Mouse (Mus musculus) neural tube, embryonic 15.5 days (tissue): Measurements from ENCODE around the gene Arhgef28. TPM values are rescaled to one million over a fixed set of nuclear protein-coding genes. Genes with fewer than 3 reads are reported as not detected.
A peak's percentile ranks its signal among the peaks of the same experiment; 100 is the strongest.

Source experiments
- ATAC-seq: fragments of 200-750 bp; cut with Nextera tagmentation; 2 replicates; pipeline ENCODE4 v1.8.0; 2017; ENCODE audit warnings: mild to moderate bottlenecking, moderate TSS enrichment, moderate library complexity; ENCODE audit not compliant: low FRiP score
- H3K27ac ChIP-seq: fragments of 300-500 bp; sonication (generic); replicated peaks from 2 replicates; pipeline ENCODE4 v1.5.1; 2015; ENCODE audit warnings: mild to moderate bottlenecking, inconsistent platforms
- H3K27me3 ChIP-seq: fragments of 300-500 bp; sonication (generic); replicated peaks from 2 replicates; pipeline ENCODE4 v1.6.1; 2015; ENCODE audit warnings: inconsistent platforms
- H3K36me3 ChIP-seq: fragments of 300-500 bp; sonication (generic); 2 replicates; pipeline ENCODE4 v1.6.1; 2015; ENCODE audit warnings: inconsistent platforms
- H3K4me1 ChIP-seq: fragments of 300-500 bp; sonication (generic); 2 replicates; pipeline ENCODE4 v1.6.1; 2015; ENCODE audit warnings: inconsistent platforms
- H3K4me2 ChIP-seq: fragments of 300-500 bp; sonication (generic); 2 replicates; pipeline ENCODE4 v1.6.1; 2015; ENCODE audit warnings: inconsistent platforms, mild to moderate bottlenecking, moderate library complexity
- H3K4me3 ChIP-seq: fragments of 300-500 bp; sonication (generic); replicated peaks from 2 replicates; pipeline ENCODE4 v1.5.1; 2015; ENCODE audit warnings: mild to moderate bottlenecking, inconsistent platforms
- H3K9ac ChIP-seq: fragments of 300-500 bp; sonication (generic); replicated peaks from 2 replicates; pipeline ENCODE4 v1.6.1; 2015; ENCODE audit warnings: mild to moderate bottlenecking, inconsistent platforms
- H3K9me3 ChIP-seq: fragments of 300-500 bp; sonication (generic); replicated peaks from 2 replicates; pipeline ENCODE4 v1.6.1; 2016; ENCODE audit warnings: inconsistent platforms
- WGBS: fragments of 180-500 bp; shearing (Covaris S2); methylation state at CpG from one replicate; pipeline ENCODE4 v1.1.7; 2015; ENCODE audit warnings: mixed read lengths; 5-methylcytosine and 5-hydroxymethylcytosine counted together
- polyA plus RNA-seq: library from polyadenylated mRNA; unstranded; fragments of >200 nt; fragmentation: Nextera tagmentation; extraction: Ambion mirVana; gene quantifications from 2 replicates; pipeline ENCODE4 v1.2.1, GENCODE M21; 2015

Arhgef28 gene
- polyA plus RNA-seq, 1 experiment from 2014 or later, result 31.0 TPM

GRCm38 (mm10) chr13:98008588-98008987, 197.7 kb downstream of the Arhgef28 start:
- Histone ChIP-seq H3K27ac (no peak overlapping the region), H3K4me3 (no peak overlapping the region), H3K9me3 (no peaks in the 10 kb centered on the region), H3K27me3 (no peaks in the 10 kb centered on the region), H3K36me3 (no peaks in the 10 kb centered on the region), H3K4me2 (no peak overlapping the region), H3K4me1 (peaks cover 7% of the 10 kb centered on the region; the same call in 1 of the 2 replicates), H3K9ac (no peak overlapping the region)
- WGBS, result 92% methylated on average over 10 of the region's 10 CpGs
- no peak for ATAC-seq

GRCm38 (mm10) chr13:98005611-98006218, 200.5 kb downstream of the Arhgef28 start:
- Histone ChIP-seq H3K27me3 (no peaks in the 10 kb centered on the region), H3K4me1 (peaks cover 7% of the 10 kb centered on the region; the same call in 1 of the 2 replicates), H3K27ac (no peak overlapping the region; the same call in 1 of the 2 replicates), H3K9ac (no peak overlapping the region), H3K4me3 (no peak overlapping the region), H3K4me2 (no peak overlapping the region), H3K36me3 (no peaks in the 10 kb centered on the region), H3K9me3 (no peaks in the 10 kb centered on the region)
- ATAC-seq, result no peak
- 86% methylated on average over 5 of the region's 5 CpGs for WGBS

GRCm38 (mm10) chr13:98004647-98005414, 201.4 kb downstream of the Arhgef28 start:
- Histone ChIP-seq H3K4me1 (peaks cover 7% of the 10 kb centered on the region; the same call in 1 of the 2 replicates), H3K9me3 (no peaks in the 10 kb centered on the region), H3K4me2 (no peak overlapping the region), H3K36me3 (no peaks in the 10 kb centered on the region), H3K27me3 (no peaks in the 10 kb centered on the region), H3K27ac (no peak overlapping the region), H3K4me3 (no peak overlapping the region), H3K9ac (no peak overlapping the region)
- peak; percentile 55; the same call in 1 of the 2 replicates for ATAC-seq
- 70% methylated on average over 2 of the region's 2 CpGs for WGBS

- Histone ChIP-seq H3K4me2 (no peak overlapping the region), H3K9me3 (no peaks in the 10 kb centered on the region), H3K27me3 (no peaks in the 10 kb centered on the region), H3K4me1 (peaks cover 11% of the 10 kb centered on the region), H3K36me3 (no peaks in the 10 kb centered on the region), H3K4me3 (no peak overlapping the region), H3K9ac (no peak overlapping the region), H3K27ac (no peak overlapping the region)
- 41% methylated on average over 7 of the region's 7 CpGs for WGBS
- no peak for ATAC-seq
These were observed 202.5 kb downstream of the Arhgef28 start for GRCm38 (mm10) chr13:98003690-98004089.

- Histone ChIP-seq H3K4me1 (peaks cover 13% of the 10 kb centered on the region), H3K9me3 (no peaks in the 10 kb centered on the region), H3K4me3 (no peak overlapping the region), H3K4me2 (no peak overlapping the region), H3K27me3 (no peaks in the 10 kb centered on the region), H3K36me3 (no peaks in the 10 kb centered on the region), H3K27ac (no peak overlapping the region), H3K9ac (no peak overlapping the region)
- WGBS, result 98% methylated on average over 5 of the region's 5 CpGs
- ATAC-seq, result no peak
These were observed 203.6 kb downstream of the Arhgef28 start for GRCm38 (mm10) chr13:98002598-98002997.

GRCm38 (mm10) chr13:98002121-98002520, 204.1 kb downstream of the Arhgef28 start:
- no peaks in the 10 kb centered on the region for H3K9me3 ChIP-seq
- WGBS, result 71% methylated on average over 2 of the region's 2 CpGs
- no peaks in the 10 kb centered on the region for H3K36me3 ChIP-seq
- H3K27me3 ChIP-seq, result no peaks in the 10 kb centered on the region
- H3K4me2 ChIP-seq, result no peak overlapping the region
- H3K4me3 ChIP-seq, result no peak overlapping the region
- no peak overlapping the region for H3K9ac ChIP-seq
- H3K4me1 ChIP-seq, result peaks cover 13% of the 10 kb centered on the region
- ATAC-seq, result no peak
- no peak overlapping the region for H3K27ac ChIP-seq

- H3K4me1 ChIP-seq, result peaks cover 13% of the 10 kb centered on the region
- no peak overlapping the region for H3K4me2 ChIP-seq
- H3K9me3 ChIP-seq, result no peaks in the 10 kb centered on the region
- H3K27ac ChIP-seq, result no peak overlapping the region
- no peaks in the 10 kb centered on the region for H3K36me3 ChIP-seq
- 84% methylated on average over 11 of the region's 11 CpGs for WGBS
- H3K27me3 ChIP-seq, result no peaks in the 10 kb centered on the region
- H3K4me3 ChIP-seq, result no peak overlapping the region
- no peak overlapping the region for H3K9ac ChIP-seq
- ATAC-seq, result no peak
These were observed 204.5 kb downstream of the Arhgef28 start for GRCm38 (mm10) chr13:98001719-98002118.

GRCm38 (mm10) chr13:98000841-98001240, 205.4 kb downstream of the Arhgef28 start:
- Histone ChIP-seq H3K27me3 (no peaks in the 10 kb centered on the region), H3K9ac (no peak overlapping the region), H3K4me3 (no peak overlapping the region), H3K36me3 (no peaks in the 10 kb centered on the region), H3K4me1 (peaks cover 13% of the 10 kb centered on the region), H3K9me3 (no peaks in the 10 kb centered on the region), H3K4me2 (no peak overlapping the region), H3K27ac (no peak overlapping the region)
- no peak for ATAC-seq
- 89% methylated on average over 9 of the region's 9 CpGs for WGBS

GRCm38 (mm10) chr13:97999130-97999529, 207.1 kb downstream of the Arhgef28 start:
- H3K27ac ChIP-seq, result no peak overlapping the region
- no peaks in the 10 kb centered on the region for H3K27me3 ChIP-seq
- no peak overlapping the region for H3K4me3 ChIP-seq
- no peak for ATAC-seq
- H3K36me3 ChIP-seq, result no peaks in the 10 kb centered on the region
- peaks cover 6% of the 10 kb centered on the region for H3K4me1 ChIP-seq
- H3K9ac ChIP-seq, result no peak overlapping the region
- WGBS, result 32% methylated on average over 8 of the region's 8 CpGs
- H3K9me3 ChIP-seq, result no peaks in the 10 kb centered on the region
- no peak overlapping the region for H3K4me2 ChIP-seq

GRCm38 (mm10) chr13:97998570-97998969, 207.7 kb downstream of the Arhgef28 start:
- Histone ChIP-seq H3K27ac (no peak overlapping the region), H3K4me2 (no peak overlapping the region), H3K9me3 (no peaks in the 10 kb centered on the region), H3K27me3 (no peaks in the 10 kb centered on the region), H3K9ac (no peak overlapping the region), H3K4me3 (no peak overlapping the region), H3K4me1 (peaks cover 6% of the 10 kb centered on the region), H3K36me3 (no peaks in the 10 kb centered on the region)
- ATAC-seq, result no peak
- WGBS, result 16% methylated on average over 8 of the region's 8 CpGs

GRCm38 (mm10) chr13:97990939-97991338, 215.3 kb downstream of the Arhgef28 start:
- 80% methylated on average over 8 of the region's 8 CpGs for WGBS
- no peak for ATAC-seq
- H3K4me3 ChIP-seq, result no peak overlapping the region
- H3K9me3 ChIP-seq, result no peaks in the 10 kb centered on the region
- H3K4me2 ChIP-seq, result no peak overlapping the region
- no peak overlapping the region for H3K9ac ChIP-seq
- H3K4me1 ChIP-seq, result no peaks in the 10 kb centered on the region
- no peaks in the 10 kb centered on the region for H3K36me3 ChIP-seq
- H3K27ac ChIP-seq, result no peak overlapping the region
- H3K27me3 ChIP-seq, result no peaks in the 10 kb centered on the region

GRCm38 (mm10) chr13:97988796-97989195, 217.4 kb downstream of the Arhgef28 start:
- no peak for ATAC-seq
- Histone ChIP-seq H3K36me3 (no peaks in the 10 kb centered on the region), H3K9ac (no peak overlapping the region), H3K4me1 (no peaks in the 10 kb centered on the region), H3K9me3 (no peaks in the 10 kb centered on the region), H3K4me2 (no peak overlapping the region), H3K27me3 (no peaks in the 10 kb centered on the region), H3K4me3 (no peak overlapping the region), H3K27ac (no peak overlapping the region)
- 88% methylated on average over 6 of the region's 6 CpGs for WGBS
